Mouse (Mus musculus): ENCODE data around the gene Mrgprb2.

Gene Mrgprb2

DNA sequence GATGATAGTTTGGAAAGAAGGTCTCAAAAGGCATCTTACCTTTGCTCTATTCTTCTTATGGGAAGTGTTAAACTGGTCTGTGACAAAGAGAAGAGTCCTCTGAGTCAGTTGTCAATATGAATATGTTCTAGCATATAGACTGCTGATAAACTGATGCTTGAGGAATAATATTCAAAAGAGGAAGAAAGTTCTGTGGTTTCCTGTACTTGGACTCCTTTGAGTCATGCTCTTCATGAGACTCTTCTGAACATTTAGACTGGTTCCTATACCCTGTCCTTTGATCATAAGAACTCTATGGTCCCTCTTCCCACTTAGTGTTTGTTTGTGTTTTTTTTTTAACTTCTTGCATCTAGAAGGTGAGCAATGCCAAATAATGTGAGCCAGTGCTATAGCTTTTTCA is at the start of gene Mrgprb2:
Gene Mrgprb2, minus strand, starts transcription at position 101 of the 400 bp plus-strand sequence.
- DNase-seq = no peak
